Mouse (Mus musculus): Measurements from ENCODE around the gene Slc13a3. TPM values are rescaled to one million over a fixed set of nuclear protein-coding genes. Genes with fewer than 3 reads are reported as not detected.
A peak's percentile ranks its signal among the peaks of the same experiment; 100 is the strongest.
"Not testable (repeated sequence)": the region's sequence is repeated elsewhere in the genome, so short reads cannot be mapped to it uniquely, and the experiment has no call there.

Gene Slc13a3
- total RNA-seq (2014; rRNA removed) (25.5 and 32.1 TPM in 2 replicates), polyA plus RNA-seq (2015; fragmentation: Nextera tagmentation; extraction: Ambion mirVana) (17.4 and 20.3 TPM in 2 replicates)

GRCm38 (mm10) chr2:165473003-165473402 is at the start of gene Slc13a3:
Slc13a3 (minus strand) TSS chr2:165473230.
- H3K27me3 ChIP-seq (ENCODE audit: insufficient read depth, low read length), result peaks cover 11% of the 10 kb centered on the region
- peak within 1 kb of the TSS; percentile 18 for H3K4me3 ChIP-seq (ENCODE audit: low read depth, low read length)
- no peaks in the 10 kb centered on the region for H3K9me3 ChIP-seq (ENCODE audit: low read length)
- peak within 1 kb of the TSS; percentile 49 for H3K4me2 ChIP-seq (ENCODE audit: low read depth, low read length, poor library complexity, severe bottlenecking)
- 1% methylated on average over 12 of the region's 35 CpGs for WGBS
- no peak for ATAC-seq (ENCODE audit: low FRiP score)
- no peak within 1 kb of the TSS for H3K27ac ChIP-seq (ENCODE audit: low read depth, low read length)
- H3K4me1 ChIP-seq (ENCODE audit: insufficient read depth, low read length), result peaks cover 3% of the 10 kb centered on the region; the same call in 1 of the 2 replicates
- no peaks in the 10 kb centered on the region for H3K36me3 ChIP-seq (ENCODE audit: insufficient read depth, low read length)
- H3K9ac ChIP-seq (replicated peaks; ENCODE audit: low read length, poor library complexity, severe bottlenecking), result no peak within 1 kb of the TSS; the same call in 1 of the 2 replicates
- peak; percentile 29 for DNase-seq (ENCODE audit: low spot score)
- TF ChIP-seq CTCF (IDR thresholded peaks at IDR 0.05), result 0 out of 2 replicates have a peak, but pooled peaks have one; percentile 7

DNA sequence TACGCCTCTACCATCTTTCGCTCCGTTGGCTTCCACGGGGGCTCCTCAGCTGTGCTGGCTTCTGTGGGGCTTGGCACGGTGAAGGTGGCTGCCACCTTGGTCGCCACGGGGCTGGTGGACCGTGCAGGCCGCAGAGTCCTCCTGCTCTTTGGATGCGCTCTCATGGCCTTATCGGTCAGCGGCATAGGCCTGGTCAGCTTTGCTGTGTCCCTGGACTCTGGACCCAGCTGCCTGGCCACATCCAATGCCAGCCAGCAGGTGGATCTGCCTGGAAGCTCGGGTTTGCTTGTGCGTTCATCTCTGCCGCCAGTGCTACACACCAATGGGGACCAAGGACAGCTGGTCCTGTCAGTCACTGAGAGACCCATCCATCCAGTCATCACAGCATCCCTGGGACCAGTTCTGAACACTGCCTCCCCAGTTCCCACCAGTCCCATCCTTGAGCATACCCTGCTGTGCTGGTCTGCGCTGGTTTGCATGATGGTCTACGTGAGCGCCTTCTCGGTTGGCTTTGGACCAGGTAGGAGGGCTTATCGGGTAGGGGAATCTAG is 42.2 kb upstream of the Slc13a3 start:
- 92% methylated on average over 20 of the region's 20 CpGs for WGBS
- Histone ChIP-seq H3K9ac (replicated peaks; ENCODE audit: low read length, poor library complexity, severe bottlenecking) (no peak overlapping the region), H3K9me3 (ENCODE audit: low read length) (no peaks in the 10 kb centered on the region), H3K4me1 (ENCODE audit: insufficient read depth, low read length) (peaks cover 4% of the 10 kb centered on the region), H3K4me3 (ENCODE audit: low read depth, low read length) (no peak overlapping the region), H3K36me3 (ENCODE audit: insufficient read depth, low read length) (no peaks in the 10 kb centered on the region), H3K4me2 (ENCODE audit: low read depth, low read length, poor library complexity, severe bottlenecking) (no peak overlapping the region), H3K27me3 (ENCODE audit: insufficient read depth, low read length) (no peaks in the 10 kb centered on the region), H3K27ac (ENCODE audit: low read depth, low read length) (no peak overlapping the region)
- DNase-seq (ENCODE audit: low spot score) (no peak), ATAC-seq (ENCODE audit: low FRiP score) (no peak)
- TF ChIP-seq CTCF (IDR thresholded peaks at IDR 0.05), result no peak

DNA sequence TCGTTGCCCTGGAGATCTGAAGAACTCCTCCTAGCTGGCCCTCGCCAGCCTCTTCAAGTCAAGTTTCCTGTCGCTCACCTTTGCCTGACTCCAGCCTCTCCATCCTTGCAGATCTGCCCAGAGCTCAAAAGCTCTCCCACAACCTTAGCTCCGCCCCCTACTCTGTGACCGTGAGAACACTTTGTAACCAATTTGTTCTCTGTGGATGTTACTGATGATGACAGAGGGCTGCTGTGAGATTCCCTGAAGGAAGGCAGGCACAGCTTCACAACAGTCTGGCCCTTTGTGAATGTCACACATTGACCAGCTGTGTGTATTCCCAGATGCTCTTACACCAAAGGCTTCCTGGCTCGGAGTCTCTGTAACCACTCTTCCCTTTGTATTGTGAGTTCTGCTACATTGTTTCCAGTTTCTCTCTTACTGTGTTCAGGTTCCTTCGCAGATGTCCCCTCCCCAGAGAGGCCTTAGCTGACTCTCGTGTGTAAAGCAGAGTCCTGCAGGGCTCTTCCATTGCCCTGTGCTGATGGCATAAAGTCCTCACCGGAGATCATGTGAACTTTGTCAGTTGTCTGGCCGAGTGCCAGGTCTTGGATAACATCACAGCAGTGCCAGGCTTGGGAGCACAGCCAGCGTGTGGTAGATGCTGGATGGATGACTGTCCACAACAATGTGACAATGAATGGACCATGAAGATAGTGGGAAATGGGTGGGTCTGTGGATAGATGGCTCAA is 40.0 kb upstream of the Slc13a3 start:
- no peak for ATAC-seq (ENCODE audit: low FRiP score)
- H3K9ac ChIP-seq (replicated peaks; ENCODE audit: low read length, poor library complexity, severe bottlenecking), result no peak overlapping the region
- peaks cover 5% of the 10 kb centered on the region for H3K4me1 ChIP-seq (ENCODE audit: insufficient read depth, low read length)
- peak; percentile 69 for DNase-seq (ENCODE audit: low spot score)
- no peaks in the 10 kb centered on the region for H3K27me3 ChIP-seq (ENCODE audit: insufficient read depth, low read length)
- no peaks in the 10 kb centered on the region for H3K9me3 ChIP-seq (ENCODE audit: low read length)
- WGBS, result 31% methylated on average over 11 of the region's 11 CpGs
- H3K4me3 ChIP-seq (ENCODE audit: low read depth, low read length), result no peak overlapping the region
- no peak overlapping the region; the same call in 1 of the 2 replicates for H3K27ac ChIP-seq (ENCODE audit: low read depth, low read length)
- no peak for TF ChIP-seq CTCF (IDR thresholded peaks at IDR 0.05)
- H3K4me2 ChIP-seq (ENCODE audit: low read depth, low read length, poor library complexity, severe bottlenecking), result no peak overlapping the region
- H3K36me3 ChIP-seq (ENCODE audit: insufficient read depth, low read length), result no peaks in the 10 kb centered on the region

- no peak for TF ChIP-seq CTCF (IDR thresholded peaks at IDR 0.05)
- Histone ChIP-seq H3K9ac (replicated peaks; ENCODE audit: low read length, poor library complexity, severe bottlenecking) (no peak overlapping the region), H3K4me2 (ENCODE audit: low read depth, low read length, poor library complexity, severe bottlenecking) (no peak overlapping the region), H3K4me1 (ENCODE audit: insufficient read depth, low read length) (peaks cover 5% of the 10 kb centered on the region), H3K4me3 (ENCODE audit: low read depth, low read length) (no peak overlapping the region), H3K27me3 (ENCODE audit: insufficient read depth, low read length) (no peaks in the 10 kb centered on the region), H3K9me3 (ENCODE audit: low read length) (no peaks in the 10 kb centered on the region), H3K27ac (ENCODE audit: low read depth, low read length) (no peak overlapping the region), H3K36me3 (ENCODE audit: insufficient read depth, low read length) (no peaks in the 10 kb centered on the region)
- 61% methylated on average over 7 of the region's 7 CpGs for WGBS
- ATAC-seq (ENCODE audit: low FRiP score) (no peak), DNase-seq (ENCODE audit: low spot score) (no peak)
Measured at GRCm38 (mm10) chr2:165512426-165512825, 39.4 kb upstream of the Slc13a3 start.

- not testable (repeated sequence) for DNase-seq (ENCODE audit: low spot score); H3K27me3 ChIP-seq (ENCODE audit: insufficient read depth, low read length); H3K9me3 ChIP-seq (ENCODE audit: low read length); H3K27ac ChIP-seq (ENCODE audit: low read depth, low read length); H3K4me3 ChIP-seq (ENCODE audit: low read depth, low read length); H3K36me3 ChIP-seq (ENCODE audit: insufficient read depth, low read length); H3K9ac ChIP-seq (replicated peaks; ENCODE audit: low read length, poor library complexity, severe bottlenecking); H3K4me1 ChIP-seq (ENCODE audit: insufficient read depth, low read length); ATAC-seq (ENCODE audit: low FRiP score); H3K4me2 ChIP-seq (ENCODE audit: low read depth, low read length, poor library complexity, severe bottlenecking)
- WGBS, result 87% methylated on average over 4 of the region's 4 CpGs
Measured at GRCm38 (mm10) chr2:165511530-165511929, 38.5 kb upstream of the Slc13a3 start.

DNA sequence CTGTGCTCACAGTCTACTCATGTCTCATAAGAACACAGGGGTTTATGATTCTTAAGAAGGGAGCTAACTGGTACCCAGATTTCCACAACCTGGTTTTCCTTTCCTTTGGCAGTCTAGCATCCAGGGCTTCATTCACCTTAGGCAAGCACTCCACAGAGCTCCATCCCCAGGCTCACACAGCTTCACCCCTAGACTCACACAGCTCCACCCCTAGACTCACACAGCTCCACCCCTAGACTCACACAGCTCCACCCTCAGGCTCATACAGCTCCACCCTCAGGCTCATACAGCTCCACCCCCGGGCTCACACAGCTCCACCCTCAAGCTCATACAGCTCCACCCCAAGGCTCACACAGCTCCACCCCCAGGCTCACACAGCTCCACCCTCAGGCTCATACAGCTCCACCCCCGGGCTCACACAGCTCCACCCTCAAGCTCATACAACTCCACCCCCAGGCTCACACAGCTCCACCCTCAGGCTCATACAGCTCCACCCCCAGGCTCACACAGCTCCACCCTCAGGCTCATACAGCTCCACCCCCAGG is 38.0 kb upstream of the Slc13a3 start:
- not testable (repeated sequence) for H3K9me3 ChIP-seq (ENCODE audit: low read length); H3K27me3 ChIP-seq (ENCODE audit: insufficient read depth, low read length); H3K4me2 ChIP-seq (ENCODE audit: low read depth, low read length, poor library complexity, severe bottlenecking); DNase-seq (ENCODE audit: low spot score); H3K9ac ChIP-seq (replicated peaks; ENCODE audit: low read length, poor library complexity, severe bottlenecking); H3K27ac ChIP-seq (ENCODE audit: low read depth, low read length); ATAC-seq (ENCODE audit: low FRiP score); H3K36me3 ChIP-seq (ENCODE audit: insufficient read depth, low read length); H3K4me3 ChIP-seq (ENCODE audit: low read depth, low read length); H3K4me1 ChIP-seq (ENCODE audit: insufficient read depth, low read length)
- WGBS, result 72% methylated on average over 2 of the region's 2 CpGs
